Mouse (Mus musculus) embryonic facial prominence, embryonic 14.5 days (tissue): ENCODE measurements around the gene Ift57. TPM values are rescaled to one million over a fixed set of nuclear protein-coding genes. Genes with fewer than 3 reads are reported as not detected.

Experiments
- ATAC-seq: fragments of 200-750 bp; cut with Nextera tagmentation; 2 replicates; pipeline ENCODE4 v1.8.0; 2017; ENCODE audit warnings: low read depth, moderate number of reproducible peaks, moderate TSS enrichment
- DNase-seq: peaks from one replicate; pipeline ENCODE4 v3.0.0-alpha.2; 2015; ENCODE audit warnings: low spot score
- H3K27ac ChIP-seq: fragments of 300-500 bp; sonication (generic); replicated peaks from 2 replicates; pipeline ENCODE4 v1.5.1; 2014; ENCODE audit warnings: low read depth, mild to moderate bottlenecking, low read length, moderate library complexity
- H3K27me3 ChIP-seq: fragments of 300-500 bp; sonication (generic); replicated peaks from 2 replicates; pipeline ENCODE4 v1.6.1; 2014; ENCODE audit warnings: low read length; ENCODE audit not compliant: control insufficient read depth, insufficient read depth
- H3K36me3 ChIP-seq: fragments of 300-500 bp; sonication (generic); 2 replicates; pipeline ENCODE4 v1.6.1; 2014; ENCODE audit warnings: low read length, mixed read lengths; ENCODE audit not compliant: control insufficient read depth, insufficient read depth
- H3K4me1 ChIP-seq: fragments of 300-500 bp; sonication (generic); 2 replicates; pipeline ENCODE4 v1.6.1; 2014; ENCODE audit warnings: antibody characterized with exemption, low read length; ENCODE audit not compliant: control insufficient read depth, insufficient read depth
- H3K4me2 ChIP-seq: fragments of 300-500 bp; sonication (generic); 2 replicates; pipeline ENCODE4 v1.6.1; 2014; ENCODE audit warnings: low read depth, mild to moderate bottlenecking, low read length, moderate library complexity, mixed read lengths
- H3K4me3 ChIP-seq: fragments of 300-500 bp; sonication (generic); 2 replicates; pipeline ENCODE4 v1.5.1; 2014; ENCODE audit warnings: low read depth, mild to moderate bottlenecking, low read length
- H3K9ac ChIP-seq: fragments of 300-500 bp; sonication (generic); 2 replicates; pipeline ENCODE4 v1.6.1; 2014; ENCODE audit warnings: low read depth, mild to moderate bottlenecking, low read length, moderate library complexity, mixed read lengths
- H3K9me3 ChIP-seq: fragments of 300-500 bp; sonication (generic); 2 replicates; pipeline ENCODE4 v1.6.1; 2016; ENCODE audit warnings: low read length; ENCODE audit not compliant: control insufficient read depth
- WGBS: fragments of 180-500 bp; shearing (Covaris S2); extraction: QIAGEN DNeasy Blood & Tissue Kit; methylation state at CpG from one replicate; pipeline ENCODE4 v1.1.7; 2014; 5-methylcytosine and 5-hydroxymethylcytosine counted together
- polyA plus RNA-seq: library from polyadenylated mRNA; unstranded; fragments of >200 nt; fragmentation: Nextera tagmentation; extraction: Ambion mirVana; gene quantifications from 2 replicates; pipeline ENCODE4 v1.2.1, GENCODE M21; 2014

The Ift57 gene
- polyA plus RNA-seq, 1 experiment from 2014 or later: 31.0 TPM

- DNase-seq (peak; percentile 81), ATAC-seq (peak; percentile 92)
- H3K27me3 ChIP-seq: no peaks in the 10 kb centered on the region
- H3K9me3 ChIP-seq: no peaks in the 10 kb centered on the region
- H3K9ac ChIP-seq: peak overlapping the region; percentile 41
- H3K27ac ChIP-seq: no peak overlapping the region
- 3% methylated on average over 12 of the region's 12 CpGs for WGBS
- peak overlapping the region; percentile 53 for H3K4me2 ChIP-seq
- peaks cover 8% of the 10 kb centered on the region; the same call in 1 of the 2 replicates for H3K4me1 ChIP-seq
- peak overlapping the region; percentile 25 for H3K4me3 ChIP-seq
- H3K36me3 ChIP-seq: no peaks in the 10 kb centered on the region
Measured at GRCm38 (mm10) chr16:49803932-49804461, 105.0 kb downstream of the Ift57 start.

- Histone ChIP-seq H3K9me3 (no peaks in the 10 kb centered on the region), H3K36me3 (no peaks in the 10 kb centered on the region), H3K9ac (no peak overlapping the region), H3K27ac (no peak overlapping the region), H3K4me2 (no peak overlapping the region), H3K27me3 (no peaks in the 10 kb centered on the region), H3K4me1 (peaks cover 8% of the 10 kb centered on the region; the same call in 1 of the 2 replicates), H3K4me3 (no peak overlapping the region)
- ATAC-seq: no peak
- no peak for DNase-seq
- 84% methylated on average over 10 of the region's 10 CpGs for WGBS
Measured at GRCm38 (mm10) chr16:49806920-49807319, 107.9 kb downstream of the Ift57 start.

- 77% methylated on average over 7 of the region's 7 CpGs for WGBS
Measured at GRCm38 (mm10) chr16:49807419-49807841, 108.4 kb downstream of the Ift57 start.

GRCm38 (mm10) chr16:49807862-49808430 is 108.9 kb downstream of the Ift57 start:
- H3K4me2 ChIP-seq: no peak overlapping the region
- H3K4me3 ChIP-seq: no peak overlapping the region
- ATAC-seq (no peak), DNase-seq (no peak)
- H3K9me3 ChIP-seq: no peaks in the 10 kb centered on the region
- no peak overlapping the region for H3K9ac ChIP-seq
- H3K4me1 ChIP-seq: peaks cover 11% of the 10 kb centered on the region; the same call in 1 of the 2 replicates
- H3K36me3 ChIP-seq: no peaks in the 10 kb centered on the region
- H3K27me3 ChIP-seq: no peaks in the 10 kb centered on the region
- no peak overlapping the region for H3K27ac ChIP-seq
- WGBS: 79% methylated on average over 18 of the region's 18 CpGs

More at GRCm38 (mm10) chr16:49807419-49807841, 108.4 kb downstream of the Ift57 start:
- no peaks in the 10 kb centered on the region for H3K27me3 ChIP-seq
- DNase-seq: no peak
- H3K27ac ChIP-seq: no peak overlapping the region
- H3K4me1 ChIP-seq: peaks cover 8% of the 10 kb centered on the region; the same call in 1 of the 2 replicates
- H3K9ac ChIP-seq: no peak overlapping the region
- no peak overlapping the region for H3K4me3 ChIP-seq
- H3K9me3 ChIP-seq: no peaks in the 10 kb centered on the region
- no peak for ATAC-seq
- H3K4me2 ChIP-seq: no peak overlapping the region
- H3K36me3 ChIP-seq: no peaks in the 10 kb centered on the region

- H3K27ac ChIP-seq: no peak overlapping the region
- H3K27me3 ChIP-seq: no peaks in the 10 kb centered on the region
- H3K9me3 ChIP-seq: no peaks in the 10 kb centered on the region
- 75% methylated on average over 2 of the region's 2 CpGs for WGBS
- H3K4me3 ChIP-seq: no peak overlapping the region
- ATAC-seq: no peak
- peaks cover 8% of the 10 kb centered on the region; the same call in 1 of the 2 replicates for H3K4me1 ChIP-seq
- no peak overlapping the region for H3K4me2 ChIP-seq
- no peaks in the 10 kb centered on the region for H3K36me3 ChIP-seq
- no peak overlapping the region for H3K9ac ChIP-seq
- no peak for DNase-seq
Measured at GRCm38 (mm10) chr16:49811897-49812296, 112.9 kb downstream of the Ift57 start.

GRCm38 (mm10) chr16:49812821-49813616 is 114.0 kb downstream of the Ift57 start:
- no peak overlapping the region for H3K4me3 ChIP-seq
- no peak overlapping the region for H3K27ac ChIP-seq
- H3K9ac ChIP-seq: no peak overlapping the region
- no peaks in the 10 kb centered on the region for H3K9me3 ChIP-seq
- WGBS: 30% methylated on average over 10 of the region's 10 CpGs
- DNase-seq: peak; percentile 87
- no peaks in the 10 kb centered on the region for H3K27me3 ChIP-seq
- peaks cover 8% of the 10 kb centered on the region; the same call in 1 of the 2 replicates for H3K4me1 ChIP-seq
- no peak overlapping the region for H3K4me2 ChIP-seq
- ATAC-seq: peak; percentile 75
- no peaks in the 10 kb centered on the region for H3K36me3 ChIP-seq

- Histone ChIP-seq H3K27me3 (no peaks in the 10 kb centered on the region), H3K27ac (no peak overlapping the region), H3K4me2 (no peak overlapping the region), H3K4me1 (peaks cover 8% of the 10 kb centered on the region; the same call in 1 of the 2 replicates), H3K4me3 (no peak overlapping the region), H3K9ac (no peak overlapping the region), H3K9me3 (no peaks in the 10 kb centered on the region), H3K36me3 (no peaks in the 10 kb centered on the region)
- DNase-seq: no peak
- ATAC-seq: no peak
- 56% methylated on average over 4 of the region's 4 CpGs for WGBS
Measured at GRCm38 (mm10) chr16:49814419-49814818, 115.4 kb downstream of the Ift57 start.
